Mouse (Mus musculus) intestine, embryonic 14.5 days (tissue): Measurements from ENCODE around the gene Zbtb20. TPM values are rescaled to one million over a fixed set of nuclear protein-coding genes. Genes with fewer than 3 reads are reported as not detected.

ENCODE experiments used
- ATAC-seq: fragments of 200-750 bp; cut with Nextera tagmentation; replicated peaks from 2 replicates; pipeline ENCODE4 v1.8.0; 2017; ENCODE audit warnings: low read depth, moderate number of reproducible peaks, moderate TSS enrichment, moderate library complexity; ENCODE audit not compliant: low FRiP score, low TSS enrichment
- DNase-seq: peaks from one replicate; pipeline ENCODE4 v3.0.0-alpha.2; 2018; ENCODE audit warnings: low spot score
- H3K27ac ChIP-seq: fragments of 300-500 bp; sonication (generic); 2 replicates; pipeline ENCODE4 v1.5.1; 2014; ENCODE audit warnings: low read depth, mild to moderate bottlenecking, control low read depth
- H3K27me3 ChIP-seq: fragments of 300-500 bp; sonication (generic); replicated peaks from 2 replicates; pipeline ENCODE4 v1.6.1; 2014; ENCODE audit warnings: low read length, control low read depth; ENCODE audit not compliant: control insufficient read depth, insufficient read depth
- H3K36me3 ChIP-seq: fragments of 300-500 bp; sonication (generic); 2 replicates; pipeline ENCODE4 v1.6.1; 2014; ENCODE audit warnings: low read length, control low read depth; ENCODE audit not compliant: control insufficient read depth, insufficient read depth
- H3K4me1 ChIP-seq: fragments of 300-500 bp; sonication (generic); replicated peaks from 2 replicates; pipeline ENCODE4 v1.6.1; 2014; ENCODE audit warnings: low read length, control low read depth, mixed read lengths; ENCODE audit not compliant: control insufficient read depth, insufficient read depth
- H3K4me2 ChIP-seq: fragments of 300-500 bp; sonication (generic); 2 replicates; pipeline ENCODE4 v1.6.1; 2014; ENCODE audit warnings: low read length
- H3K4me3 ChIP-seq: fragments of 300-500 bp; sonication (generic); 2 replicates; pipeline ENCODE4 v1.5.1; 2014; ENCODE audit warnings: low read depth, low read length, control low read depth, mixed read lengths
- H3K9ac ChIP-seq: fragments of 300-500 bp; sonication (generic); 2 replicates; pipeline ENCODE4 v1.6.1; 2014; ENCODE audit warnings: mild to moderate bottlenecking, low read length
- H3K9me3 ChIP-seq: fragments of 300-500 bp; sonication (generic); 2 replicates; pipeline ENCODE4 v1.6.1; 2016; ENCODE audit warnings: low read length, control low read depth; ENCODE audit not compliant: control insufficient read depth
- WGBS: fragments of 180-500 bp; shearing (Covaris S2); extraction: QIAGEN DNeasy Blood & Tissue Kit; methylation state at CpG from one replicate; pipeline ENCODE4 v1.1.7; 2014; 5-methylcytosine and 5-hydroxymethylcytosine counted together
- polyA plus RNA-seq: library from polyadenylated mRNA; unstranded; fragments of >200 nt; fragmentation: Nextera tagmentation; extraction: Ambion mirVana; gene quantifications from 2 replicates; pipeline ENCODE4 v1.2.1, GENCODE M21; 2014

The Zbtb20 gene
- polyA plus RNA-seq, 1 experiment from 2014 or later = 27.3 TPM

DNA sequence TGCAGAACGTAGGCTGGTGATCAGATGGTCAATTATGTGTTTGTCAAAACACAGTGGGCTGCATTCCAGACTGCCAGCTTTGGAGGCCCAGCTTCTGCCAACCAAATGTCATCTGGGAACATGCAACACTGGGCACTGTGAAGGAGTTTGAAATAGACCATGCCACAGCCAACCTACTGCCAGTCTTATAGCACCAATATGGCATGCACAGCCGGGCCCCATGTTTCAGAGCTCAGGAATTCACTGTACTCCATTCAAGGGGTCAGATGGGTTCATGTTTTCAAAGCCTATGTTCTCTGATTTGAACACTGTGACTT is 591.0 kb downstream of the Zbtb20 start:
- H3K36me3 ChIP-seq = no peaks in the 10 kb centered on the region
- ATAC-seq (no peak), DNase-seq (no peak)
- no peak overlapping the region for H3K27ac ChIP-seq
- 80% methylated on average over 2 of the region's 2 CpGs for WGBS
- no peak overlapping the region for H3K9ac ChIP-seq
- H3K4me1 ChIP-seq = 0 out of 2 replicates have a peak, but pooled peaks cover 3% of the 10 kb centered on the region
- H3K9me3 ChIP-seq = no peaks in the 10 kb centered on the region
- no peak overlapping the region for H3K4me2 ChIP-seq
- no peaks in the 10 kb centered on the region for H3K27me3 ChIP-seq
- H3K4me3 ChIP-seq = no peak overlapping the region

DNA sequence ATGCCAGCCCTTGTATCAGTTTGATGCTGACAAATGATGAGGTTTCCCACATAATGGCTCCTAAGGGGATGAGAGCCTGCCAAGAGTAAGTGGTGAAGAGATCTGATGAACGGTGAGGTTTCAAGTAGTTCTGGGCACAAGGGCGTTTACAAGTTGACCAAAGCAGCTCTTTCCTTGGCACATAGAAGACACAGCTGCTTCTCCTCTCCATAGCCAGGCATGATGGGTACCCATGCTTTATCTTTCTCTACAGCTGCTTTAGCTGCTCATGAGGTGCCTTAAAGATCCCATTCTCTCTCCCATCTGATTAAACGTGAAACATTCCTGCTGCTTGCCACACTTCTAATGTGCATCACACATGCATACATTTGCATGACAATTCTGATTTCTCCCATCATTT is 595.4 kb downstream of the Zbtb20 start:
- no peak for DNase-seq
- H3K4me1 ChIP-seq = no peaks in the 10 kb centered on the region

GRCm38 (mm10) chr16:43474941-43475728 is 599.5 kb downstream of the Zbtb20 start:
- H3K4me2 ChIP-seq = no peak overlapping the region
- WGBS = 85% methylated on average over 11 of the region's 11 CpGs
- ATAC-seq (no peak), DNase-seq (no peak)
- H3K36me3 ChIP-seq = no peaks in the 10 kb centered on the region
- no peaks in the 10 kb centered on the region for H3K9me3 ChIP-seq
- no peaks in the 10 kb centered on the region for H3K4me1 ChIP-seq
- no peak overlapping the region for H3K27ac ChIP-seq
- H3K4me3 ChIP-seq = no peak overlapping the region
- H3K9ac ChIP-seq = no peak overlapping the region
- H3K27me3 ChIP-seq = no peaks in the 10 kb centered on the region

More for the DNA sequence above, 595.4 kb downstream of the Zbtb20 start:
- H3K4me2 ChIP-seq = no peak overlapping the region
- no peak overlapping the region for H3K4me3 ChIP-seq
- WGBS = 87% methylated on average over 3 of the region's 3 CpGs
- H3K9me3 ChIP-seq = no peaks in the 10 kb centered on the region
- no peak overlapping the region for H3K9ac ChIP-seq
- H3K27me3 ChIP-seq = no peaks in the 10 kb centered on the region
- H3K27ac ChIP-seq = no peak overlapping the region
- ATAC-seq = no peak
- H3K36me3 ChIP-seq = no peaks in the 10 kb centered on the region

GRCm38 (mm10) chr16:43476921-43477320 is 601.2 kb downstream of the Zbtb20 start:
- DNase-seq (no peak), ATAC-seq (no peak)
- H3K9me3 ChIP-seq = no peaks in the 10 kb centered on the region
- H3K4me2 ChIP-seq = no peak overlapping the region
- no peaks in the 10 kb centered on the region for H3K27me3 ChIP-seq
- H3K36me3 ChIP-seq = no peaks in the 10 kb centered on the region
- H3K4me1 ChIP-seq = no peaks in the 10 kb centered on the region
- no peak overlapping the region for H3K4me3 ChIP-seq
- no peak overlapping the region for H3K9ac ChIP-seq
- H3K27ac ChIP-seq = no peak overlapping the region
- WGBS = 85% methylated on average over 3 of the region's 3 CpGs

GRCm38 (mm10) chr16:43478352-43478751 is 602.7 kb downstream of the Zbtb20 start:
- 87% methylated on average over 1 of the region's 1 CpGs for WGBS
- Histone ChIP-seq H3K4me1 (no peaks in the 10 kb centered on the region), H3K27me3 (no peaks in the 10 kb centered on the region), H3K9ac (no peak overlapping the region), H3K4me3 (no peak overlapping the region), H3K9me3 (no peaks in the 10 kb centered on the region), H3K4me2 (no peak overlapping the region), H3K27ac (no peak overlapping the region), H3K36me3 (no peaks in the 10 kb centered on the region)
- ATAC-seq (no peak), DNase-seq (no peak)

DNA sequence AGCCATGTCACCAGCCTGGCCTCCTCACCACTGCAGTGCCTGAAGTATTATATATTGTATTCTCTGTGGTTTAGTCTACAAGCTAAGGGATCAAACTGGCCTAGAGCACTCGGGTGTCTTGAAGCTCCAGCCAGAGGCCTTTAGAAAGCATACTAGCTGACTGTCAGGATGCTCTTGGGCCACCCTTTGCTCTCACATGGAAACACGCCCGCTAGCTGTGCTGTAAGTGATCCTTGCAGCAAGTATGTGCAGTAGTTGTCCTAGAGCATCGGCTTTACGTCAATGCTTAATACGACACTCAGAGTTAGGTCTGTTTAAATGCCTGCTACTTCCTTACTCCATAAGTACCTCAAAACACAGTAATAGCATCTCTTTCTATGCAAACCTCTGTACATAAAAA is 604.9 kb downstream of the Zbtb20 start:
- H3K27me3 ChIP-seq = no peaks in the 10 kb centered on the region
- H3K36me3 ChIP-seq = no peaks in the 10 kb centered on the region
- ATAC-seq (no peak), DNase-seq (no peak)
- H3K4me1 ChIP-seq = no peaks in the 10 kb centered on the region
- no peak overlapping the region for H3K9ac ChIP-seq
- no peak overlapping the region for H3K4me2 ChIP-seq
- no peaks in the 10 kb centered on the region for H3K9me3 ChIP-seq
- no peak overlapping the region for H3K27ac ChIP-seq
- H3K4me3 ChIP-seq = no peak overlapping the region
- 68% methylated on average over 6 of the region's 6 CpGs for WGBS

DNA sequence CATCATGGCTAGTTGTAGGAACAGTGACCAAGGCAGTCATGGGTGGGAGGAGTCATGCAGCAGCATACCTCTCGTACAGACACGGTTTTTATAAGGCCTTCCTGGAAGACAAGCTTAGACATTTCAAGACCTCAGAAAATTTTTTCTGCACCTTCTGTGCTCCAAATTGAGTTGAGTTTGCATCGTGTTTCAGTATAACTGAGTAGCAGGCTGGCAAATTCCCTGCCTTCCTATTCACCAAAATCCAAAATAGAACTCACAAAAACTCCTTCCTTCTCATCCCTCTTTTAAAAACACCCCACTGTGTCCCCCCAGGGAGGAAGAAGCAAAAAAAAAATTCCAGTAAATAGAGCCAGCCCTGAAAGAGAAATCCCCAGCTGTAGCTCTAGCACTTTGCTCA is 606.4 kb downstream of the Zbtb20 start:
- Histone ChIP-seq H3K27me3 (no peaks in the 10 kb centered on the region), H3K4me1 (no peaks in the 10 kb centered on the region), H3K4me2 (no peak overlapping the region), H3K36me3 (no peaks in the 10 kb centered on the region), H3K4me3 (no peak overlapping the region), H3K9me3 (no peaks in the 10 kb centered on the region), H3K9ac (no peak overlapping the region), H3K27ac (no peak overlapping the region)
- WGBS = 60% methylated on average over 3 of the region's 3 CpGs
- no peak for ATAC-seq
- no peak for DNase-seq

- no peaks in the 10 kb centered on the region for H3K36me3 ChIP-seq
- H3K27me3 ChIP-seq = no peaks in the 10 kb centered on the region
- H3K4me3 ChIP-seq = no peak overlapping the region
- ATAC-seq = no peak
- H3K4me1 ChIP-seq = no peaks in the 10 kb centered on the region
- H3K9me3 ChIP-seq = no peaks in the 10 kb centered on the region
- no peak overlapping the region for H3K9ac ChIP-seq
- DNase-seq = no peak
- WGBS = 95% methylated on average over 2 of the region's 2 CpGs
- no peak overlapping the region for H3K27ac ChIP-seq
- no peak overlapping the region for H3K4me2 ChIP-seq
Observed at GRCm38 (mm10) chr16:43482738-43483137, 607.1 kb downstream of the Zbtb20 start.

DNA sequence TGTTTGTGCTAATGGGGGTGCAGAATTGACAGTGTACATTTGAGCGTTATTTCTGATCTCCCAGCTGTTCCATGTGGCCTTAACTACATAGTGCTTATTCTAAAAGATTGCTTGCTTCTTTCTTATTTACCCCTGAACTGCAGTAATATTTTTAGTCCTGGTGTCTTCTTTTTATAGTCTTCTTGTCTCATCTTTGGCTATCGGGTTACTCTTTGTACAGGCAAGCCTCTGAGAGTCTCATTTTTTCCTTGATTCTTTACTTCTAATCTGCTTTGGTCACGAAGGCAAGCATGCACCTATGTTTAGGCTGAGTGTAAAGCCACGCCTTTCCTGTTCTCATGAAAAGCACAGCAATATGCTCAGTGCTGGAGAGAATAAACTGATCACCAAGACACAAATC is 608.7 kb downstream of the Zbtb20 start:
- Histone ChIP-seq H3K4me2 (no peak overlapping the region), H3K27ac (no peak overlapping the region), H3K9ac (no peak overlapping the region), H3K27me3 (no peaks in the 10 kb centered on the region), H3K9me3 (no peaks in the 10 kb centered on the region), H3K4me1 (no peaks in the 10 kb centered on the region), H3K36me3 (no peaks in the 10 kb centered on the region), H3K4me3 (no peak overlapping the region)
- WGBS = 76% methylated on average over 4 of the region's 4 CpGs
- ATAC-seq (no peak), DNase-seq (no peak)
